Mouse (Mus musculus) ES-E14 (cell line): ENCODE measurements around the gene Slc48a1. TPM values are rescaled to one million over a fixed set of nuclear protein-coding genes. Genes with fewer than 3 reads are reported as not detected.

Experiments
- DNase-seq: peaks from one replicate; pipeline ENCODE4 v3.0.0-alpha.2; 2013; ENCODE audit warnings: low read depth, low spot score
- H3K27ac ChIP-seq: 2 replicates; pipeline ENCODE4 v1.5.1; 2012; ENCODE audit warnings: low read depth, mild to moderate bottlenecking, low read length, moderate library complexity, mixed read lengths; ENCODE audit not compliant: poor library complexity, insufficient read depth, severe bottlenecking
- H3K36me3 ChIP-seq: 2 replicates; pipeline ENCODE4 v1.6.1; 2012; ENCODE audit warnings: mild to moderate bottlenecking, low read length, moderate library complexity, mixed read lengths; ENCODE audit not compliant: control insufficient read depth, poor library complexity, insufficient read depth, severe bottlenecking
- H3K4me1 ChIP-seq, 2 experiments: fragments of 150-350 bp in 1 of 2; sonication (generic) in 1 of 2; 2 replicates each; pipeline ENCODE4 v1.6.1; 2012; ENCODE audit warnings: low read length in 2 of 2, mild to moderate bottlenecking in 1 of 2, mixed read lengths in 1 of 2; ENCODE audit not compliant: control insufficient read depth in 2 of 2, insufficient read depth in 2 of 2, poor library complexity in 1 of 2
- H3K4me3 ChIP-seq, 2 experiments: fragments of 150-350 bp in 1 of 2; sonication (generic) in 1 of 2; 2 replicates each; pipeline ENCODE4 v1.5.1; 2012; ENCODE audit warnings: low read length in 2 of 2, low read depth in 1 of 2, mild to moderate bottlenecking in 1 of 2, mixed read lengths in 1 of 2; ENCODE audit not compliant: insufficient read depth in 1 of 2, poor library complexity in 1 of 2, severe bottlenecking in 1 of 2
- H3K9ac ChIP-seq: 2 replicates; pipeline ENCODE4 v1.6.1; 2012; ENCODE audit warnings: low read depth, mild to moderate bottlenecking, low read length, mixed read lengths; ENCODE audit not compliant: poor library complexity, insufficient read depth, severe bottlenecking
- H3K9me3 ChIP-seq: fragments of 150-350 bp; sonication (generic); 2 replicates; pipeline ENCODE4 v1.6.1; 2012; ENCODE audit warnings: low read depth, mild to moderate bottlenecking, low read length; ENCODE audit not compliant: control insufficient read depth, insufficient read depth
- CHD2 ChIP-seq: IDR thresholded peaks from 2 replicates; pipeline ENCODE4 v1.6.1; 2014; ENCODE audit warnings: mild to moderate bottlenecking, low read depth, low read length, inconsistent platforms
- HCFC1 ChIP-seq: IDR thresholded peaks from 2 replicates; pipeline ENCODE4 v1.6.1; 2012; ENCODE audit warnings: low read length, inconsistent platforms, borderline replicate concordance; ENCODE audit not compliant: insufficient read depth
- MAFK ChIP-seq: IDR thresholded peaks from 2 replicates; pipeline ENCODE4 v1.6.1; 2014; ENCODE audit warnings: mild to moderate bottlenecking, low read depth, low read length, inconsistent platforms; ENCODE audit not compliant: insufficient read depth
- ZC3H11A ChIP-seq: IDR thresholded peaks from 2 replicates; pipeline ENCODE4 v1.6.1; 2012; ENCODE audit warnings: low read depth, mild to moderate bottlenecking, inconsistent platforms, low read length, borderline replicate concordance
- ZNF384 ChIP-seq: IDR thresholded peaks from 2 replicates; pipeline ENCODE4 v1.6.1; 2012; ENCODE audit warnings: low read depth, low read length, inconsistent platforms
- in situ Hi-C, 2 experiments: fragments of 600-800 bp; cut with MboI; formaldehyde crosslinking; loops; one replicate each; pipeline ENCODE4 v1.15.1; 2025; ENCODE audit warnings: low sequenced_read_pairs in 2 of 2, inconsistent platforms in 1 of 2; ENCODE audit not compliant: unreplicated experiment in 2 of 2
- total RNA-seq: library from RNA; depleted of rRNA; stranded (reverse); fragments of 300-350 nt; gene quantifications from 2 replicates; pipeline ENCODE4 v1.2.3, GENCODE M21; 2012

Gene Slc48a1
- total RNA-seq, 1 experiment, result 18.6 TPM

GRCm38 (mm10) chr15:97825941-97826587 is 47.7 kb downstream of the Slc48a1 start:
- in situ Hi-C loops, result no loop called here
- peak overlapping the region in 1 of 2 experiments; percentile 53; a peak in 3 of 4 replicates for H3K4me3 ChIP-seq
- peaks cover 2 to 10% of the 10 kb centered on the region in 2 experiments; a peak in 2 of 4 replicates for H3K4me1 ChIP-seq
- H3K36me3 ChIP-seq, result no peaks in the 10 kb centered on the region
- TF ChIP-seq MAFK (no peak), CHD2 (no peak), ZNF384 (no peak), HCFC1 (no peak), ZC3H11A (no peak)
- no peak for DNase-seq
- no peak overlapping the region for H3K9ac ChIP-seq
- H3K9me3 ChIP-seq, result no peaks in the 10 kb centered on the region
- no peak overlapping the region for H3K27ac ChIP-seq

GRCm38 (mm10) chr15:97826588-97827261 is 48.4 kb downstream of the Slc48a1 start:
- no peak overlapping the region for H3K9ac ChIP-seq
- no peak overlapping the region for H3K4me3 ChIP-seq
- no peak overlapping the region for H3K27ac ChIP-seq
- no peaks in the 10 kb centered on the region for H3K9me3 ChIP-seq
- no peak for DNase-seq
- peaks cover 2 to 10% of the 10 kb centered on the region in 2 experiments; a peak in 2 of 4 replicates for H3K4me1 ChIP-seq
- in situ Hi-C loops, result no loop called here
- H3K36me3 ChIP-seq, result no peaks in the 10 kb centered on the region
- TF ChIP-seq HCFC1 (no peak), ZNF384 (no peak), ZC3H11A (no peak), MAFK (no peak), CHD2 (no peak)

GRCm38 (mm10) chr15:97827401-97827800 is 49.1 kb downstream of the Slc48a1 start:
- no peaks in the 10 kb centered on the region for H3K36me3 ChIP-seq
- no peak overlapping the region for H3K9ac ChIP-seq
- DNase-seq, result no peak
- no peak for TF ChIP-seq CHD2
- H3K4me1 ChIP-seq, result peaks cover 2 to 10% of the 10 kb centered on the region in 2 experiments; a peak in 2 of 4 replicates
- no peaks in the 10 kb centered on the region for H3K9me3 ChIP-seq
- in situ Hi-C loops, result no loop called here
- no peak overlapping the region for H3K27ac ChIP-seq
- H3K4me3 ChIP-seq, result no peak overlapping the region

GRCm38 (mm10) chr15:97828221-97828842 is 50.0 kb downstream of the Slc48a1 start:
- in situ Hi-C loops, result no loop called here
- DNase-seq, result no peak
- Histone ChIP-seq H3K4me1 (peaks cover 2 to 10% of the 10 kb centered on the region in 2 experiments; a peak in 2 of 4 replicates), H3K4me3 (no peak overlapping the region), H3K9me3 (no peaks in the 10 kb centered on the region), H3K9ac (no peak overlapping the region), H3K36me3 (no peaks in the 10 kb centered on the region), H3K27ac (no peak overlapping the region)
- TF ChIP-seq ZC3H11A, result no peak
- no peak for TF ChIP-seq CHD2
- no peak for TF ChIP-seq HCFC1
- TF ChIP-seq MAFK, result no peak
- no peak for TF ChIP-seq ZNF384
